Mouse (Mus musculus) neural tube, embryonic 15.5 days (tissue): ENCODE data around the gene Sod3. TPM values are rescaled to one million over a fixed set of nuclear protein-coding genes. Genes with fewer than 3 reads are reported as not detected.

Experiments
- ATAC-seq: fragments of 200-750 bp; cut with Nextera tagmentation; 2 replicates; pipeline ENCODE4 v1.8.0; 2017; ENCODE audit warnings: mild to moderate bottlenecking, moderate TSS enrichment, moderate library complexity; ENCODE audit not compliant: low FRiP score
- H3K27ac ChIP-seq: fragments of 300-500 bp; sonication (generic); replicated peaks from 2 replicates; pipeline ENCODE4 v1.5.1; 2015; ENCODE audit warnings: mild to moderate bottlenecking, inconsistent platforms
- H3K27me3 ChIP-seq: fragments of 300-500 bp; sonication (generic); replicated peaks from 2 replicates; pipeline ENCODE4 v1.6.1; 2015; ENCODE audit warnings: inconsistent platforms
- H3K36me3 ChIP-seq: fragments of 300-500 bp; sonication (generic); 2 replicates; pipeline ENCODE4 v1.6.1; 2015; ENCODE audit warnings: inconsistent platforms
- H3K4me1 ChIP-seq: fragments of 300-500 bp; sonication (generic); 2 replicates; pipeline ENCODE4 v1.6.1; 2015; ENCODE audit warnings: inconsistent platforms
- H3K4me2 ChIP-seq: fragments of 300-500 bp; sonication (generic); 2 replicates; pipeline ENCODE4 v1.6.1; 2015; ENCODE audit warnings: inconsistent platforms, mild to moderate bottlenecking, moderate library complexity
- H3K4me3 ChIP-seq: fragments of 300-500 bp; sonication (generic); replicated peaks from 2 replicates; pipeline ENCODE4 v1.5.1; 2015; ENCODE audit warnings: mild to moderate bottlenecking, inconsistent platforms
- H3K9ac ChIP-seq: fragments of 300-500 bp; sonication (generic); replicated peaks from 2 replicates; pipeline ENCODE4 v1.6.1; 2015; ENCODE audit warnings: mild to moderate bottlenecking, inconsistent platforms
- H3K9me3 ChIP-seq: fragments of 300-500 bp; sonication (generic); replicated peaks from 2 replicates; pipeline ENCODE4 v1.6.1; 2016; ENCODE audit warnings: inconsistent platforms
- whole genome bisulfite sequencing: fragments of 180-500 bp; shearing (Covaris S2); methylation state at CpG from one replicate; pipeline ENCODE4 v1.1.7; 2015; ENCODE audit warnings: mixed read lengths; 5-methylcytosine and 5-hydroxymethylcytosine counted together
- polyA plus RNA-seq: library from polyadenylated mRNA; unstranded; fragments of >200 nt; fragmentation: Nextera tagmentation; extraction: Ambion mirVana; gene quantifications from 2 replicates; pipeline ENCODE4 v1.2.1, GENCODE M21; 2015

The Sod3 gene
- polyA plus RNA-seq, 1 experiment from 2014 or later: 2.9 TPM

DNA sequence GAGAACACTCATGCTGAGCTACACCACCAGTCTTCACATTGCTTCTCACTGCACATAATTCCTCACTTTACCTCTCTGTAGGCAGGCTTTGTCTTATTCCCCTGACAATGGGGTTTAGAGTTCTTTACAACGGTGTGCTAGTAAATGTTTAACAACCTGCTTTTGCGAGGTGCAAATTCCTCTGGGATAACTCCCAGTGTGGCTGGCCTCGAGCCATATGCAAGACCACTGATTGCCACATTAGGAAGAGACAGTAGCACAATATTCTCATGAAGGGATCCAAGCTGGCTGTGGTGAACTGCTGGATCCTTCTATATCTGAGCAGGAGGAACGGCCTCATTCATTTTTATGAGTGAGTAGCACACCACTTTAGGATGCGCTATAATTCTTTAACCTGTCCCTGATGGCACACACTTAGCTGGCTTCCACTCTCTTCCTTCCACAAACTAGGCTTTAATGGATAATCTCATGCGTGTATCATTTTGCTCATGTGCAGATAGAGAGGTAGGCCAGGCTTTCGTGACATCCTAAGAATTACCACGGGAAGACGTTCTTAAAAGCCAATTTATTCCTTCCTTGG, 6.3 kb upstream of the Sod3 start:
- no peak overlapping the region for H3K27ac ChIP-seq
- no peaks in the 10 kb centered on the region for H3K9me3 ChIP-seq
- no peak overlapping the region for H3K9ac ChIP-seq
- WGBS: 25% methylated on average over 9 of the region's 9 CpGs
- no peak overlapping the region for H3K4me3 ChIP-seq
- no peak for ATAC-seq
- peaks cover 11% of the 10 kb centered on the region for H3K4me1 ChIP-seq
- H3K27me3 ChIP-seq: no peaks in the 10 kb centered on the region
- no peaks in the 10 kb centered on the region for H3K36me3 ChIP-seq
- no peak overlapping the region for H3K4me2 ChIP-seq

DNA sequence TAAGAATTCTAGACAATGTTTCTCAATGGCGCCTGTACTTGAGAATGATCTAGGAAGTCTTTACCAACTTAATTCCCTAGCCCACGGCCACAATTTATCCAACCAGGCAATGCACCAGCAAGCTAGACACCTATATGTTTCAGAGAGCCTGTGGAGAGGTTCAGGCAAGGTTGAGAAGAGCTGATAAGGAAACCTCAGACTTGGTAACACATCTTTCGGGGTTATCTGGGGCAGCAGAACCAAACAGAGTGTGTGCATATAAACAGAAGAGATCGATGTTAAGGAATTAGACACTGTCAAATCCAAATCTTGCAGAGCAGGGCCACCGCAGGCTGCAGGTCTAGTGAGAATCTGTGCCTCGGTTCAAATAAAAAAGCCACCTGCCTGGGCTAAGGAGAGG, 5.5 kb upstream of the Sod3 start:
- H3K4me2 ChIP-seq: no peak overlapping the region
- H3K27me3 ChIP-seq: no peaks in the 10 kb centered on the region
- H3K4me3 ChIP-seq: no peak overlapping the region
- no peak for ATAC-seq
- H3K36me3 ChIP-seq: no peaks in the 10 kb centered on the region
- no peak overlapping the region for H3K9ac ChIP-seq
- no peak overlapping the region for H3K27ac ChIP-seq
- peaks cover 11% of the 10 kb centered on the region for H3K4me1 ChIP-seq
- WGBS: 91% methylated on average over 6 of the region's 6 CpGs
- no peaks in the 10 kb centered on the region for H3K9me3 ChIP-seq

DNA sequence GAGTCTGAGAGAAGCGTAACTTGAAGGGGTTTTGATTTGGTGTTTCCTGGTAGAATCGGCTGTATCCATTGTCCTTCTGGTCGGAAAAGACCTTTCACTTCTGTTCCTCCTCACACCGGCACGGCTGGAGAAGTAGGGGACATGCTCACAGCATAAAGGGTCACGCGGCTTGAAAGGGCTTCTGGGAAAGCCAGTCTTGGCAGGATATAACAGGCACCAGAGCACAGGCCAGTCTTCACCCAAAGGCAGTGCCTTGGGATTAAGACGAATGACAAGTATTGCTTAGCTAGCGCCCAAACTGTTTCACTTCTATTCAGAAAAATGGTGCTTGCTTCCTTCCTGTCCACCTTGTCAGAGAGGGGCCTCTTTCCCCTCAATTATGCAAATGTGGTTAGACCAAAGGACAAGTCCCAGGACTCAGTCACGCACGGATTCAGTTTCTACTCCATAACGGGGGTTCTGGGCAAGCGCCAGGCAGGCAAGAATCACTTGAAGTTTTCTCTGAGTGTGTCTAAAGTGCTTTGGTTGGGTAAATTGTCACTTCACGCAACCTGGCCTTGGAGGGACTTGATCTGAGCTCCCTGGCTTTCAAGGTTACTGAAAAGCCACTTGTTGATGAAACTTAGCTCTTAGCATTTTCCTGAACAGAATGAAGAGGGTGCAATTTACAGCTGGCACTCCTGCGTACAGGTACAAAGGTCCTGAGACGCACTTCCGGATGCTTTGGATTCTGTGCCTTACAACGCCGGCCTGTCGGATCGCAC, 3.1 kb upstream of the Sod3 start:
- Histone ChIP-seq H3K27me3 (no peaks in the 10 kb centered on the region), H3K4me1 (peaks cover 15% of the 10 kb centered on the region), H3K27ac (no peak overlapping the region), H3K9me3 (no peaks in the 10 kb centered on the region), H3K4me3 (no peak overlapping the region), H3K36me3 (no peaks in the 10 kb centered on the region), H3K9ac (no peak overlapping the region), H3K4me2 (peak overlapping the region; percentile 23; the same call in 1 of the 2 replicates)
- ATAC-seq: peak; percentile 43; the same call in 1 of the 2 replicates
- 60% methylated on average over 21 of the region's 21 CpGs for WGBS

DNA sequence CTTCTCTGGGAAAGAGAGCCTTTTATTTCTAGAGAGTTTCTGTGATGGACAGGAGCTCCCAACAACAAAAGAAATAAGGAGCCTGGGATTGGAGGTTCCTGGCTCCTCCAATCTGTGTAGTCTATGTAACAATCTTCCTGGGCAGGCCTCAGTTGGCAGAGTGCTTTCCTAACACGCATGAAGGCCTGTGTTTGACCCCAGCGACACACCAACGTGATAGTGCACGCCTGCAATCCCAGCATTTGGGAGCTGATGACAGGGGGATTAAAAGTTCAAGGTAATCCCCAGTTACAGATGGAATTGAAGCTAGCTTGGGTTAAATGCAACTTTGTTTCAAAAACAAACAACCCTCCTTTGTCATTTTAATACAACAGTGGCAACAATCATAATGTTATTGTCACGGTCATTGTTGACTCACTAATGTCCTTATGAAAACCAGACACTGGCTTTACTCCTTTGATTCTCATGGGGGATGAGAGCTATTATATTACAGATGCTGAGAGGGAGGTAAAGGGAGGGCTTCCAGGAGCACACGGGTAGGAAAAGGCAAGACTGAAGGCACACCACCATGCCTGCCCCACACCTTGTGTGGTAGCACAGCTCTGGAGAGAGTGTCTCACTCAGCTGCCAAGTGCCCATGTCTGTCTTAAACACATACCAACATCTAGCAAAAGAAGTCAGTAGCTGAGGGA, 669 bp upstream of the Sod3 start:
- WGBS: 67% methylated on average over 6 of the region's 6 CpGs
- Histone ChIP-seq H3K36me3 (no peaks in the 10 kb centered on the region), H3K27ac (no peak overlapping the region), H3K9ac (no peak overlapping the region), H3K4me1 (peaks cover 6% of the 10 kb centered on the region), H3K4me2 (no peak overlapping the region), H3K9me3 (no peaks in the 10 kb centered on the region), H3K27me3 (no peaks in the 10 kb centered on the region), H3K4me3 (no peak overlapping the region)
- ATAC-seq: no peak

DNA sequence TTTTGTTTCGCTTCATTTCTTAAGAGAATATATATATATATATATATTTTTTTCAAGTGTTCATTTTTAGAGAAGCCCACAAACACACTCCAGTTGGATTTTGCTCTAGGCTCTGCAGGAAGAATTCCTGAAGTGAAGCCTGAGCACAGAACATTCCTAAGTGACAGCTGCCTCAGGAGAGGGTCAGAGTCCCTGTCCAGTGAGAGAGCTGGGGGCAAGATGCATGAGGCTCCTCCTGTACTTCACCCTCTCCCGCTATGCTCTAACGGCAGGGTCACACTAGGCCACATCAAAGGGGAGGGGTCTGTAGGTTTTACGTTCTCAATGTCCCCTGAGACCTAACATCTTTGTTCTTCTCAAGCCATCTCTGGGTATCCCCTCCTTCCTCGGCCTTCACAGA, 930 bp downstream of the Sod3 start:
- H3K4me1 ChIP-seq: peaks cover 8% of the 10 kb centered on the region; the same call in 1 of the 2 replicates
- WGBS: 58% methylated on average over 5 of the region's 5 CpGs
- H3K36me3 ChIP-seq: no peaks in the 10 kb centered on the region
- no peak overlapping the region for H3K4me2 ChIP-seq
- no peak for ATAC-seq
- no peaks in the 10 kb centered on the region for H3K9me3 ChIP-seq
- H3K9ac ChIP-seq: no peak overlapping the region
- H3K4me3 ChIP-seq: no peak overlapping the region
- H3K27ac ChIP-seq: no peak overlapping the region
- no peaks in the 10 kb centered on the region for H3K27me3 ChIP-seq

DNA sequence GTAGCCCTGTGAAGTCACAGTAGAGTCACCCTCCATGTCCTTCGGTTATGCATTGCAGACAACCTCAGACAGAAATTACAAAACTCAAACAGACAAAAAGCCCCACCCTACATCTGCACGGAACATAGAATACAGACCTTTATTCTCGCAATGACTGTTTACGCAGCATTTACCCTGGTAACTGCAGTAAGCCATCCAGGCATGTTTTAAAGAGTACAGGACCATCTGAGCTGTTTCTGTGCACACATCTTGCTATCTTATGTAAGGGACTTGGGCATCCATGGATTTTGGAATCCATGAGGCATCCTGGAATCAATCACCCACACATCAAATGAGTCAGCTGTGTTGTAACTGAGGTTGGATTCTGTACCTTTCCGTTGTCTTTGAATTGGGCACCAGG, 2.3 kb downstream of the Sod3 start:
- Histone ChIP-seq H3K27me3 (no peaks in the 10 kb centered on the region), H3K4me2 (no peak overlapping the region), H3K36me3 (no peaks in the 10 kb centered on the region), H3K4me3 (no peak overlapping the region), H3K4me1 (peaks cover 8% of the 10 kb centered on the region; the same call in 1 of the 2 replicates), H3K27ac (no peak overlapping the region), H3K9me3 (no peaks in the 10 kb centered on the region), H3K9ac (no peak overlapping the region)
- 90% methylated on average over 5 of the region's 5 CpGs for WGBS
- ATAC-seq: no peak

DNA sequence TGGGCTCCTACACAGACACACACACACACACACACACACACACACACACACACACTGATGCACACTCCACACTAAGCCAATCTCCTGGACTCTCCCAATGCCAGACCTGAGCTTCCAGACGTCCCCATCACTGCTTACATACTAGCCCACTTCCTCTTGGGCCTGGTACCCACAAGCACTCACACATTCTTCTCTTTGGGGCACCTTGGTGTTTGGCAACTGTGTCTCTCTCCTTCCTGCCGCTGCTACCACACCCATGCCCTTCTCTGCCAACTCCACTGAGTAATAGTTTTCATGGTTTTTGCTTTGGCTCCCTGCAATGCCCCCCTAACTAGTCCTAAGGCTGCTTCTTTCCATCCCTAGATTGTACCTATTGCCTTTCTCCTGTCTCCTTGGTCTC, 3.1 kb downstream of the Sod3 start:
- no peaks in the 10 kb centered on the region for H3K9me3 ChIP-seq
- no peak overlapping the region for H3K9ac ChIP-seq
- H3K27me3 ChIP-seq: no peaks in the 10 kb centered on the region
- peaks cover 8% of the 10 kb centered on the region; the same call in 1 of the 2 replicates for H3K4me1 ChIP-seq
- H3K4me3 ChIP-seq: no peak overlapping the region
- WGBS: 77% methylated on average over 2 of the region's 2 CpGs
- no peak overlapping the region for H3K4me2 ChIP-seq
- no peaks in the 10 kb centered on the region for H3K36me3 ChIP-seq
- ATAC-seq: no peak
- H3K27ac ChIP-seq: no peak overlapping the region

DNA sequence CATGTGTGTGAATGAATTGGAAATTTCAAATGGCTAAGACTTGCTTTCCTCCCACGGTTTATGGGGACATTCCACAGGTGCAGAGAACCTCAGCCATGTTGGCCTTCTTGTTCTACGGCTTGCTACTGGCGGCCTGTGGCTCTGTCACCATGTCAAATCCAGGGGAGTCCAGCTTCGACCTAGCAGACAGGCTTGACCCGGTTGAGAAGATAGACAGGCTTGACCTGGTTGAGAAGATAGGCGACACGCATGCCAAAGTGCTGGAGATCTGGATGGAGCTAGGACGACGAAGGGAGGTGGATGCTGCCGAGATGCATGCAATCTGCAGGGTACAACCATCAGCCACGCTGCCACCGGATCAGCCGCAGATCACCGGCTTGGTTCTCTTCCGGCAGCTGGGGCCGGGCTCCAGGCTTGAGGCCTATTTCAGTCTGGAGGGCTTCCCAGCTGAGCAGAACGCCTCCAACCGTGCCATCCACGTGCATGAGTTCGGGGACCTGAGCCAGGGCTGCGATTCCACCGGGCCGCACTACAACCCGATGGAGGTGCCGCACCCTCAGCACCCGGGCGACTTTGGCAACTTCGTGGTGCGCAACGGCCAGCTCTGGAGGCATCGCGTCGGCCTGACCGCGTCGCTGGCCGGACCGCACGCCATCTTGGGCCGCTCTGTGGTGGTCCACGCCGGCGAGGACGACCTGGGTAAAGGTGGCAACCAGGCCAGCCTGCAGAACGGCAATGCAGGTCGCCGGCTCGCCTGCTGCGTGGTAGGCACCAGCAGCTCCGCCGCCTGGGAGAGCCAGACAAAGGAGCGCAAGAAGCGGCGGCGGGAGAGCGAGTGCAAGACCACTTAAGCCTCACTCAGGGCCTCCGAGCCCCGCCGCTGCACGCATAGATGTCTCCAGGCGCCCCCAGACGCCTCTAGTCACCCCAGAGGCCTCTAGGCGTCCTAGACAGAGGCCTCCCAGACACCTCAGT, 4.6 kb downstream of the Sod3 start:
- Histone ChIP-seq H3K27ac (no peak overlapping the region), H3K27me3 (no peaks in the 10 kb centered on the region), H3K4me1 (peaks cover 8% of the 10 kb centered on the region; the same call in 1 of the 2 replicates), H3K9ac (no peak overlapping the region), H3K4me3 (no peak overlapping the region), H3K36me3 (no peaks in the 10 kb centered on the region), H3K9me3 (no peaks in the 10 kb centered on the region), H3K4me2 (peak overlapping the region; percentile 43)
- 63% methylated on average over 63 of the region's 63 CpGs for WGBS
- no peak; the same call in 1 of the 2 replicates for ATAC-seq

DNA sequence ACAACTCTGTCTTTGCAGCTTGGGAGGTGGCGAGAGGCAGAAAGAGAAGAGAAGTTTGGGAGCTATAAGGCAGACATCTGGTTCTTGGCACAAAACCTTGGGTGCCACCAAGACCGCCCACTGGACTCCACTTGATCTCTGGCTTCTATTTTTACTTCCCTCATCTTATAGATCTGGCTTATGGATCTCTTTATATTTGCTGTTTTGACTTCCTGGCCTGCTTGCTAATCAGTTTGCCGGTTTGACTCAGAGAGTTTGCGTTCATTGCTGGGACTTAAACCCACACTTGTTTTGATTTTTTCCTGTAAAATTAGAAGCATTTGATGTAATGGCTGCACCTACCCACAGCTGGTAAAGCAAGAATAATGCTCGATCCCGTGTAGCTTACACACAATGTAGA, 7.3 kb downstream of the Sod3 start:
- H3K4me1 ChIP-seq: peaks cover 5% of the 10 kb centered on the region; the same call in 1 of the 2 replicates
- WGBS: 92% methylated on average over 6 of the region's 6 CpGs

DNA sequence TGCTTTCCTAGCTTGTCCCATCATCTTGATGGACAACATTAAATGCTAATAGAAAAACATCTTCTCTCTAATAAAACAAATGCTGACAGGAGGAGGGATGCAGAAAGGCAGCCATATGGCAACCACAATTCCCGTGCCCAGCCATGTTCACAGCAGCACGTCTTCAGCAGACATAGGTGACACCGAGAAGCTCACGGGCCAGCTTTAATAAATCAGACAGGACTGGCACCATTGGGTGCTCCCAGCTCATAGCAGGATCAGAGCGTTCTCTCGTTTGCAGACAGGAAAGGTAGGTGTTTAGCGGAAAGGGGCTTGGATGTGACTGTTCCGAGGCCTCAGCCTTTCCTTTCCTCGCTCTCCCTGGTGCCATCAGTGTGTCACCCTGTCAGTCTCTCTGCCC, 12.3 kb downstream of the Sod3 start:
- Histone ChIP-seq H3K9me3 (no peaks in the 10 kb centered on the region), H3K4me1 (no peaks in the 10 kb centered on the region), H3K27me3 (no peaks in the 10 kb centered on the region), H3K27ac (no peak overlapping the region), H3K36me3 (no peaks in the 10 kb centered on the region), H3K4me2 (no peak overlapping the region), H3K9ac (no peak overlapping the region), H3K4me3 (no peak overlapping the region)
- ATAC-seq: no peak
- WGBS: 82% methylated on average over 9 of the region's 9 CpGs

More for the DNA sequence above, 7.3 kb downstream of the Sod3 start:
- no peaks in the 10 kb centered on the region for H3K27me3 ChIP-seq
- H3K9me3 ChIP-seq: no peaks in the 10 kb centered on the region
- no peak for ATAC-seq
- H3K9ac ChIP-seq: no peak overlapping the region
- no peaks in the 10 kb centered on the region for H3K36me3 ChIP-seq
- no peak overlapping the region for H3K27ac ChIP-seq
- H3K4me3 ChIP-seq: no peak overlapping the region
- H3K4me2 ChIP-seq: no peak overlapping the region

DNA sequence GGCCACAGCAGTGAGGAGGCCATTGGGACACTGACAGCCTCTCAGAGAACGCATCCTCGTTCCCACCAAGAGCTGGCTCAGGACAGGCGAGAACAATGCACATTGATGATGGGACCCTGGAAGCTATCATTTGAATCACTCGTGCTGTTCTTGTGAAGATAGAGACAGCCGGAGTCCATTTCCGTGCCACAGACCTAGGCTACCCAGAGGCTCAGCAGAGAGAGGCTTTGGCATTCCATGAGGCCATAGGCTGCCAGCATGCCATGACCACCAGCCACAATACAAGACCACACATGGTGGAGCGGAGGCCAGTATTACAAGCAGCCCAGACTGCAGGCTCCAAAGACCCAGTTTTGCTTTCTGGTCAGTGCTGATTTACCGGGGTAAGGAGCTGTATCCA, 19.2 kb downstream of the Sod3 start:
- WGBS: 71% methylated on average over 8 of the region's 8 CpGs
- no peaks in the 10 kb centered on the region for H3K36me3 ChIP-seq
- no peak overlapping the region for H3K9ac ChIP-seq
- no peaks in the 10 kb centered on the region for H3K9me3 ChIP-seq
- no peak overlapping the region for H3K4me2 ChIP-seq
- no peak overlapping the region for H3K27ac ChIP-seq
- no peaks in the 10 kb centered on the region for H3K4me1 ChIP-seq
- no peaks in the 10 kb centered on the region for H3K27me3 ChIP-seq
- H3K4me3 ChIP-seq: no peak overlapping the region
- ATAC-seq: no peak
